Mouse (Mus musculus) CH12.LX (cell line): ENCODE measurements around the gene Ddx39. TPM values are rescaled to one million over a fixed set of nuclear protein-coding genes. Genes with fewer than 3 reads are reported as not detected.

ENCODE experiments used
- DNase-seq: peaks from one replicate; pipeline ENCODE4 v3.0.0-alpha.2; 2013; ENCODE audit errors: extremely low read depth
- H3K27ac ChIP-seq: 2 replicates; pipeline ENCODE4 v1.5.1; 2012; ENCODE audit warnings: low read depth, mild to moderate bottlenecking, control low read depth, moderate library complexity; ENCODE audit not compliant: insufficient read depth
- H3K27me3 ChIP-seq: replicated peaks from 2 replicates; pipeline ENCODE3; 2012; ENCODE audit warnings: inconsistent platforms
- H3K36me3 ChIP-seq, 2 experiments: replicated peaks in 1 of 2; 2 replicates each; pipeline versions ENCODE3 to v1.6.1; 2012; ENCODE audit warnings: inconsistent platforms in 1 of 2, low read length in 1 of 2, mild to moderate bottlenecking in 1 of 2, mixed read lengths in 1 of 2, moderate library complexity in 1 of 2; ENCODE audit not compliant: control insufficient read depth in 1 of 2, insufficient read depth in 1 of 2
- H3K4me1 ChIP-seq, 2 experiments: 2 replicates each; pipeline ENCODE4 v1.6.1; 2012; ENCODE audit warnings: inconsistent platforms in 1 of 2, moderate library complexity in 1 of 2; ENCODE audit not compliant: insufficient read depth in 2 of 2, control insufficient read depth in 1 of 2
- H3K4me2 ChIP-seq: 2 replicates; pipeline ENCODE4 v1.6.1; 2012; ENCODE audit warnings: low read depth, mild to moderate bottlenecking, control low read depth; ENCODE audit not compliant: poor library complexity, insufficient read depth, severe bottlenecking
- H3K4me3 ChIP-seq, 3 experiments: fragments of 150-350 bp in 1 of 3; sonication (generic) in 1 of 3; replicated peaks in 1 of 3; 2 replicates each; pipeline versions ENCODE3 to v1.5.1; 2011 to 2012; ENCODE audit warnings: low read depth in 2 of 3, low read length in 2 of 3, mild to moderate bottlenecking in 2 of 3, moderate library complexity in 2 of 3, control low read depth in 1 of 3, improper control_type of control experiment in 1 of 3, inconsistent platforms in 1 of 3, mixed read lengths in 1 of 3; ENCODE audit not compliant: poor library complexity in 1 of 3
- H3K79me2 ChIP-seq: replicated peaks from 2 replicates; pipeline ENCODE4 v1.6.1; 2012; ENCODE audit warnings: mild to moderate bottlenecking, moderate library complexity; ENCODE audit not compliant: control insufficient read depth, poor library complexity, insufficient read depth, severe bottlenecking; ENCODE audit errors: extremely low read depth
- H3K9ac ChIP-seq: 2 replicates; pipeline ENCODE4 v1.6.1; 2012; ENCODE audit warnings: low read depth, mild to moderate bottlenecking, control low read depth, moderate library complexity; ENCODE audit not compliant: insufficient read depth
- H3K9me3 ChIP-seq: replicated peaks from 2 replicates; pipeline ENCODE3; 2012; ENCODE audit warnings: low read length, inconsistent platforms, mixed read lengths
- BHLHE40 ChIP-seq: IDR thresholded peaks from 2 replicates; pipeline ENCODE4 v1.6.1; 2011; ENCODE audit warnings: mild to moderate bottlenecking, low read depth, low read length, improper control_type of control experiment
- CHD2 ChIP-seq: IDR thresholded peaks from 2 replicates; pipeline ENCODE4 v1.6.1; 2011; ENCODE audit warnings: low read length, improper control_type of control experiment
- E2F4 ChIP-seq: IDR thresholded peaks from 2 replicates; pipeline ENCODE4 v1.6.1; 2011; ENCODE audit warnings: low read depth, low read length, improper control_type of control experiment; ENCODE audit not compliant: insufficient replicate concordance
- ETS1 ChIP-seq: conservative IDR thresholded peaks from 2 replicates; pipeline ENCODE4 v1.6.1; 2012; ENCODE audit warnings: low read depth, mild to moderate bottlenecking, inconsistent platforms, low read length, improper control_type of control experiment, moderate library complexity
- GABPA ChIP-seq: IDR thresholded peaks from 2 replicates; pipeline ENCODE4 v1.6.1; 2012; ENCODE audit warnings: low read depth, low read length, improper control_type of control experiment, inconsistent platforms; ENCODE audit not compliant: insufficient replicate concordance
- IRF4 ChIP-seq: IDR thresholded peaks from 2 replicates; pipeline ENCODE4 v1.6.1; 2014; ENCODE audit warnings: low read depth, mild to moderate bottlenecking, inconsistent platforms, low read length, improper control_type of control experiment
- JUN ChIP-seq: IDR thresholded peaks from 2 replicates; pipeline ENCODE4 v1.6.1; 2011; ENCODE audit warnings: low read depth, mild to moderate bottlenecking, low read length, improper control_type of control experiment, moderate library complexity; ENCODE audit not compliant: insufficient read depth
- JUND ChIP-seq: conservative IDR thresholded peaks from 2 replicates; pipeline ENCODE4 v1.6.1; 2011; ENCODE audit warnings: low read depth, low read length, improper control_type of control experiment
- MAFK ChIP-seq: IDR thresholded peaks from 2 replicates; pipeline ENCODE4 v1.6.1; 2011; ENCODE audit warnings: low read length, improper control_type of control experiment; ENCODE audit not compliant: insufficient replicate concordance
- MAX ChIP-seq: IDR thresholded peaks from 2 replicates; pipeline ENCODE4 v1.6.1; 2011; ENCODE audit warnings: low read length, improper control_type of control experiment
- MXI1 ChIP-seq: IDR thresholded peaks from 2 replicates; pipeline ENCODE4 v1.6.1; 2011; ENCODE audit warnings: mild to moderate bottlenecking, low read depth, low read length, improper control_type of control experiment
- NELFE ChIP-seq: IDR thresholded peaks from 2 replicates; pipeline ENCODE4 v1.6.1; 2011; ENCODE audit warnings: low read depth, low read length, improper control_type of control experiment
- PAX5 ChIP-seq: IDR thresholded peaks from 2 replicates; pipeline ENCODE4 v1.6.1; 2012; ENCODE audit warnings: low read length, inconsistent platforms, mixed read lengths
- POLR2A ChIP-seq: IDR thresholded peaks from 2 replicates; pipeline ENCODE4 v1.6.1; 2011; ENCODE audit warnings: low read depth, mild to moderate bottlenecking, improper control_type of control experiment, low read length
- POLR2AphosphoS2 ChIP-seq: IDR thresholded peaks from 2 replicates; pipeline ENCODE4 v1.6.1; 2011; ENCODE audit warnings: low read depth, low read length, improper control_type of control experiment
- RAD21 ChIP-seq: IDR thresholded peaks from 2 replicates; pipeline ENCODE4 v1.6.1; 2011; ENCODE audit warnings: low read depth, mild to moderate bottlenecking, low read length, improper control_type of control experiment, moderate library complexity
- RCOR1 ChIP-seq: conservative IDR thresholded peaks from 2 replicates; pipeline ENCODE4 v1.6.1; 2012; ENCODE audit warnings: low read depth, mild to moderate bottlenecking, inconsistent platforms, low read length, improper control_type of control experiment
- TBP ChIP-seq: conservative IDR thresholded peaks from 2 replicates; pipeline ENCODE4 v1.6.1; 2011; ENCODE audit warnings: low read depth, low read length, improper control_type of control experiment
- TCF12 ChIP-seq: IDR thresholded peaks from 2 replicates; pipeline ENCODE4 v1.6.1; 2014; ENCODE audit warnings: low read depth, mild to moderate bottlenecking, inconsistent platforms, low read length, improper control_type of control experiment
- UBTF ChIP-seq: IDR thresholded peaks from 2 replicates; pipeline ENCODE4 v1.6.1; 2012; ENCODE audit warnings: low read depth, mild to moderate bottlenecking, inconsistent platforms, low read length, improper control_type of control experiment, moderate library complexity
- USF1 ChIP-seq: IDR thresholded peaks from 2 replicates; pipeline ENCODE4 v1.6.1; 2014; ENCODE audit warnings: low read depth, mild to moderate bottlenecking, inconsistent platforms, low read length, improper control_type of control experiment
- USF2 ChIP-seq: conservative IDR thresholded peaks from 2 replicates; pipeline ENCODE4 v1.6.1; 2011; ENCODE audit warnings: low read depth, low read length, improper control_type of control experiment
- dilution Hi-C: fragments of 300-500 bp; cut with MboI; formaldehyde crosslinking; loops from 2 replicates; pipeline ENCODE4 v1.14.3; 2020; ENCODE audit warnings: low sequenced_read_pairs; ENCODE audit not compliant: extremely low pct_unique_long_range_greater_than_20kb, extremely low pct_ligation_motif_present
- in situ Hi-C: fragments of 300-500 bp; cut with MboI; formaldehyde crosslinking; loops from 3 replicates; pipeline ENCODE4 v1.14.3; 2019; ENCODE audit warnings: low sequenced_read_pairs, low pct_ligation_motif_present, low pct_unique_long_range_greater_than_20kb, mixed read lengths
- polyA plus RNA-seq: library from polyadenylated mRNA; unstranded; fragments of >175 nt; gene quantifications from 2 replicates; pipeline ENCODE4 v1.2.1, GENCODE M21; 2012; ENCODE audit warnings: low read depth; ENCODE audit not compliant: insufficient read length
- total RNA-seq, 2 experiments: library from RNA; depleted of rRNA; stranded (reverse); fragments of 300-350 nt in 1 of 2; fragments of >200 nt in 1 of 2; gene quantifications; 2 replicates each; pipeline ENCODE4 v1.2.3; 2012 to 2014

Ddx39 gene
- total and polyA plus RNA-seq, 3 experiments: 194 to 339 (median 231) TPM

DNA sequence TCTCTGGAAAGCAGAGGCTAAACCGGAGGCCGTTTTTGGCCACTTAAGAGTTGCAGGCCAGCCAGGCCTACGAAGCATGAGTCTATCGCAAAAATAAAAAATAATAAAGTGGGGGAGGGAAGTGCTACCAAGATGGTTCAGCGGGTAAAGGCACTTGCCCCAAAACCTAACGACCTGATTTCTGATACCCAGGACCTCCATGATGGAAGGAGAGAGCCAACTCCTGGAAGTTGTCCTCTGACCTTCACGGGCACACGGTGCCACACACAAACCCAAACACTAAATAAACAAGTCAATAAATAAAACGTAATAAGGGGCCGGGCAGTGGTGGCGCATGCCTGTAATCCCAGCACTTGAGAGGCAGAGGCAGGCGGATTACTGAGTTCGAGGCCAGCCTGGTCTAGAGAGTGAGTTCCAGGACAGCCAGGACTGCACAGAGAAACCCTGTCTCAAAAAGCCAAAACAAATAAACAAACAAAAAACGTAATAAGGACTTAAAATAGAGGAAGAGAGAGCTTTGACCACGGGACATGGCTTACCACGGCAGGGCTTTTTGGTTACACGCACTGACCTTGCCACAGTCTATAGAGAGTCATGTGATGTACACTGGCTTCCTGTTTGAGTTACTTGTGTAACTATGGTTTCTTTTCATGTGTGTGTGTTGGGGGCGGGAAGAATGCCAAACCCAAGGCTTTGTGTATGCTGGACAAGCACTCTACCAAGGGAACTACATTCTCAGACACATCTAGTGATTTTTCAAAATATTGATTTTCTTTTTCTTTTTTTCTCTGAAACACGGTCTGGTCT lies 27.1 kb downstream of the Ddx39 start:
- in situ Hi-C loops (no loop called here), dilution Hi-C loops (no loop called here)
- Histone ChIP-seq H3K36me3 (no peaks in the 10 kb centered on the region), H3K27ac (peak overlapping the region; percentile 26), H3K4me3 (peak overlapping the region in 2 of 3 experiments; percentile 39 to 85), H3K4me2 (peak overlapping the region; percentile 26), H3K9me3 (peaks cover 14% of the 10 kb centered on the region), H3K4me1 (peaks cover 8 to 66% of the 10 kb centered on the region in 2 experiments; a peak in 3 of 4 replicates), H3K9ac (peak overlapping the region; percentile 77; the same call in 1 of the 2 replicates), H3K79me2 (peaks cover 9% of the 10 kb centered on the region; the same call in 1 of the 2 replicates), H3K27me3 (no peaks in the 10 kb centered on the region)
- no peak for DNase-seq
- TF ChIP-seq NELFE (no peak), POLR2A (no peak; the same call in 1 of the 2 replicates), USF1 (peak; percentile 70), JUN (no peak), BHLHE40 (no peak), GABPA (no peak), JUND (no peak), RCOR1 (no peak), POLR2AphosphoS2 (no peak), ETS1 (no peak), UBTF (no peak), TBP (0 out of 2 replicates have a peak, but pooled peaks have one; percentile 48), MAX (no peak), E2F4 (no peak), MAFK (no peak), USF2 (peak; percentile 49), PAX5 (no peak), MXI1 (no peak), RAD21 (no peak), IRF4 (no peak), TCF12 (no peak), CHD2 (no peak)
